In genomic region chr10:111336353-111336713, GRCm38 (mm10) we compare ENCODE assay signal across 8 mouse cellular contexts. TPM values are rescaled to one million over a fixed set of nuclear protein-coding genes. Genes with fewer than 3 reads are reported as not detected.
DNase-seq lines count a peak whose midpoint lies in the region; ATAC-seq and TF ChIP-seq lines count a peak whose summit lies in the region.

No protein-coding gene starts in this region.

- no peaks in the 10 kb centered on the region for H3K27me3 ChIP-seq in lung, embryonic 15.5 days
- H3K27me3 ChIP-seq in forebrain, postnatal 0 days (ENCODE audit: insufficient read depth, low read length): no peaks in the 10 kb centered on the region
- no peaks in the 10 kb centered on the region for H3K27me3 ChIP-seq in liver, embryonic 15.5 days

- H3K4me2 ChIP-seq in lung, embryonic 15.5 days: peak overlapping the region; percentile 48
- 0 out of 2 replicates have a peak overlapping the region, but pooled peaks have one; percentile 8 for H3K4me2 ChIP-seq in forebrain, postnatal 0 days (ENCODE audit: low read depth)
- H3K4me2 ChIP-seq in liver, embryonic 15.5 days: peak overlapping the region; percentile 51

- peaks cover 12% of the 10 kb centered on the region for H3K4me1 ChIP-seq in lung, embryonic 15.5 days
- no peaks in the 10 kb centered on the region for H3K4me1 ChIP-seq in forebrain, postnatal 0 days (ENCODE audit: insufficient read depth)
- H3K4me1 ChIP-seq in liver, embryonic 15.5 days (replicated peaks): no peaks in the 10 kb centered on the region

- 17% methylated on average over 10 of the region's 10 CpGs for WGBS in lung, embryonic 15.5 days
- 14% methylated on average over 10 of the region's 10 CpGs for WGBS in forebrain, postnatal 0 days
- 7% methylated on average over 10 of the region's 10 CpGs for WGBS in liver, embryonic 15.5 days (ENCODE audit: insufficient replicate concordance)

- H3K4me3 ChIP-seq in lung, embryonic 15.5 days: peak overlapping the region; percentile 7; the same call in 1 of the 2 replicates
- H3K4me3 ChIP-seq in forebrain, postnatal 0 days (ENCODE audit: low read depth, low read length): no peak overlapping the region
- H3K4me3 ChIP-seq in liver, embryonic 15.5 days (replicated peaks): no peak overlapping the region

- ATAC-seq in lung, embryonic 15.5 days (ENCODE audit: borderline replicate concordance, extremely low read depth, low FRiP score, low TSS enrichment): no peak
- ATAC-seq in forebrain, postnatal 0 days: no peak
- ATAC-seq in liver, embryonic 15.5 days (ENCODE audit: insufficient read depth): no peak

- no peaks in the 10 kb centered on the region for H3K9me3 ChIP-seq in lung, embryonic 15.5 days
- H3K9me3 ChIP-seq in forebrain, postnatal 0 days (ENCODE audit: low read length): no peaks in the 10 kb centered on the region
- H3K9me3 ChIP-seq in liver, embryonic 15.5 days (replicated peaks): no peaks in the 10 kb centered on the region

- H3K9ac ChIP-seq in lung, embryonic 15.5 days: no peak overlapping the region
- H3K9ac ChIP-seq in forebrain, postnatal 0 days: no peak overlapping the region
- no peak overlapping the region for H3K9ac ChIP-seq in liver, embryonic 15.5 days

- H3K27ac ChIP-seq in lung, embryonic 15.5 days: no peak overlapping the region
- H3K27ac ChIP-seq in forebrain, postnatal 0 days (ENCODE audit: low read depth, low read length): no peak overlapping the region
- H3K27ac ChIP-seq in liver, embryonic 15.5 days (replicated peaks): no peak overlapping the region

- intact Hi-C loops in left cerebral cortex, postnatal 10 days (cut with DNase I): no loop called here

- no peaks in the 10 kb centered on the region for H3K36me3 ChIP-seq in lung, embryonic 15.5 days
- H3K36me3 ChIP-seq in forebrain, postnatal 0 days (ENCODE audit: insufficient read depth): no peaks in the 10 kb centered on the region
- no peaks in the 10 kb centered on the region for H3K36me3 ChIP-seq in liver, embryonic 15.5 days (replicated peaks)

- TF ChIP-seq CTCF in forebrain, postnatal 0 days (IDR thresholded peaks at IDR 0.05; ENCODE audit: low read depth): no peak

- no peak for DNase-seq in lung, adult 18-20 months
- DNase-seq in forebrain, postnatal 0 days: no peak
- peak; percentile 3 for DNase-seq in yolk sac, embryonic 10.5 days (ENCODE audit: low spot score)
- DNase-seq in left cerebral cortex, postnatal 10 days (ENCODE audit: extremely low spot score in 1 of 2, low spot score in 2 of 2): no peak
- no peak for DNase-seq in frontal cortex, postnatal 36 days (ENCODE audit: low spot score in 2 of 2)
- DNase-seq in urinary bladder, postnatal 25 days (ENCODE audit: low spot score): no peak

RNA-seq across cellular contexts. Expression of gene Bbs10, which starts 37.9 kb away (rescaled TPM):
- polyA plus RNA-seq in lung, embryonic 15.5 days (2015; fragmentation: Nextera tagmentation; extraction: Ambion mirVana): 5.6 and 7.2 TPM in 2 replicates
- total RNA-seq in forebrain, postnatal 0 days (2014; rRNA removed): 4.4 and 4.8 TPM in 2 replicates
- 1.5 and 2.1 TPM in 2 replicates for polyA plus RNA-seq in forebrain, postnatal 0 days (2015; fragmentation: Nextera tagmentation; extraction: Ambion mirVana)
- polyA plus RNA-seq in liver, embryonic 15.5 days (2015; fragmentation: Nextera tagmentation; extraction: Ambion mirVana): 1.3 and 1.7 TPM in 2 replicates
- total RNA-seq in left cerebral cortex, postnatal 10 days (2021): 1 to 10 TPM; 3.7 to 4.2 TPM
